ENCODE assay signal across 8 mouse cellular contexts in genomic region chrX:59133834-59134165, GRCm38 (mm10).
DNase-seq lines count a peak whose midpoint lies in the region; ATAC-seq and TF ChIP-seq lines count a peak whose summit lies in the region.

No protein-coding gene starts in this region.

- TF ChIP-seq CTCF in layer of hippocampus, adult 2 months (conservative IDR thresholded peaks at IDR 0.05) = no peak
- no peak for TF ChIP-seq CTCF in bone marrow, adult 2 months (IDR thresholded peaks at IDR 0.05; ENCODE audit: control insufficient read depth, insufficient read depth, low read length)

- no peaks in the 10 kb centered on the region for H3K36me3 ChIP-seq in forebrain, embryonic 12.5 days (replicated peaks)
- H3K36me3 ChIP-seq in limb, embryonic 11.5 days (ENCODE audit: control insufficient read depth, insufficient read depth, low read length) = no peaks in the 10 kb centered on the region

- 12% methylated on average over 24 of the region's 24 CpGs for WGBS in bone marrow, adult 2 months
- 12% methylated on average over 24 of the region's 24 CpGs for WGBS in forebrain, embryonic 12.5 days
- WGBS in limb, embryonic 11.5 days = 27% methylated on average over 22 of the region's 24 CpGs

- no peaks in the 10 kb centered on the region for H3K9me3 ChIP-seq in forebrain, embryonic 12.5 days
- no peaks in the 10 kb centered on the region for H3K9me3 ChIP-seq in limb, embryonic 11.5 days (ENCODE audit: control insufficient read depth, low read length)

- peak overlapping the region; percentile 64 for H3K4me2 ChIP-seq in forebrain, embryonic 12.5 days
- peak overlapping the region; percentile 65 for H3K4me2 ChIP-seq in limb, embryonic 11.5 days (ENCODE audit: low read depth, severe bottlenecking)

- peak overlapping the region; percentile 93 for H3K27ac ChIP-seq in layer of hippocampus, adult 2 months
- H3K27ac ChIP-seq in bone marrow, adult 2 months (ENCODE audit: control insufficient read depth, insufficient read depth, low read depth, low read length, poor library complexity) = no peak overlapping the region
- H3K27ac ChIP-seq in forebrain, embryonic 12.5 days = 0 out of 2 replicates have a peak overlapping the region, but pooled peaks have one; percentile 53
- no peak overlapping the region for H3K27ac ChIP-seq in limb, embryonic 11.5 days (replicated peaks; ENCODE audit: low read depth, low read length)

- no peaks in the 10 kb centered on the region for H3K4me1 ChIP-seq in bone marrow, adult 2 months (ENCODE audit: control insufficient read depth, insufficient read depth, low read length)
- no peaks in the 10 kb centered on the region for H3K4me1 ChIP-seq in forebrain, embryonic 12.5 days
- 0 out of 2 replicates have a peak, but pooled peaks cover 2% of the 10 kb centered on the region for H3K4me1 ChIP-seq in limb, embryonic 11.5 days (ENCODE audit: control insufficient read depth, insufficient read depth, low read length)

- peak; percentile 66 for ATAC-seq in forebrain, embryonic 12.5 days (ENCODE audit: low FRiP score)
- no peak for ATAC-seq in limb, embryonic 11.5 days (ENCODE audit: insufficient number of reproducible peaks, low FRiP score, low TSS enrichment, low read depth)

- no peak for DNase-seq in layer of hippocampus, adult 2 months (ENCODE audit: low spot score in 2 of 2)
- no peak for DNase-seq in layer of hippocampus, postnatal 10 days (ENCODE audit: low spot score in 2 of 2)
- DNase-seq in limb, embryonic 11.5 days (ENCODE audit: low spot score) = no peak
- DNase-seq in retina, embryonic 14.5 days (ENCODE audit: low spot score) = peak; percentile 42
- no peak for DNase-seq in urinary bladder, postnatal 36 days (ENCODE audit: low spot score in 2 of 2)
- DNase-seq in c-Kit-positive CD71-positive TER-119-positive erythroid progenitor cells, embryonic 14.5 days (ENCODE audit: low spot score) = no peak

- H3K9ac ChIP-seq in forebrain, embryonic 12.5 days = peak overlapping the region; percentile 57
- peak overlapping the region; percentile 51 for H3K9ac ChIP-seq in limb, embryonic 11.5 days (ENCODE audit: low read length)

- H3K27me3 ChIP-seq in forebrain, embryonic 12.5 days = no peaks in the 10 kb centered on the region
- H3K27me3 ChIP-seq in limb, embryonic 11.5 days (ENCODE audit: control insufficient read depth, insufficient read depth, low read length) = peaks cover 4% of the 10 kb centered on the region

- TF ChIP-seq POLR2A in bone marrow, adult 2 months (IDR thresholded peaks at IDR 0.05; ENCODE audit: borderline replicate concordance, control insufficient read depth, low read depth, low read length) = no peak

- peak overlapping the region; percentile 62 for H3K4me3 ChIP-seq in layer of hippocampus, adult 2 months
- H3K4me3 ChIP-seq in bone marrow, adult 2 months (replicated peaks; ENCODE audit: control insufficient read depth, low read depth, low read length) = peak overlapping the region; percentile 9
- H3K4me3 ChIP-seq in forebrain, embryonic 12.5 days (replicated peaks) = peak overlapping the region; percentile 54
- peak overlapping the region; percentile 43 for H3K4me3 ChIP-seq in limb, embryonic 11.5 days (ENCODE audit: low read depth, low read length)

Comparison
In these comparisons a context has a peak if more than half of its experiments do, and no peak if none do; other contexts are left out.
1. H3K27ac ChIP-seq: peak in layer of hippocampus, adult 2 months (single experiment) and forebrain, embryonic 12.5 days (single experiment); none in bone marrow, adult 2 months (single experiment) and limb, embryonic 11.5 days (single experiment).
2. H3K4me3 ChIP-seq: peak in every context shown above with its lines; median percentile 62 in layer of hippocampus, adult 2 months; 54 in forebrain, embryonic 12.5 days; 43 in limb, embryonic 11.5 days; 9 in bone marrow, adult 2 months.